Mouse (Mus musculus) lung, postnatal 0 days (tissue): ENCODE data around the gene Cdk16. TPM values are rescaled to one million over a fixed set of nuclear protein-coding genes. Genes with fewer than 3 reads are reported as not detected.

Experiments
- ATAC-seq: fragments of 200-750 bp; cut with Nextera tagmentation; 2 replicates; pipeline ENCODE4 v1.8.0; 2017; ENCODE audit warnings: moderate library complexity
- DNase-seq: peaks from one replicate; pipeline ENCODE4 v3.0.0-alpha.2; 2016; ENCODE audit warnings: low spot score
- H3K27ac ChIP-seq: fragments of 300-500 bp; sonication (generic); 2 replicates; pipeline ENCODE4 v1.5.1; 2014; ENCODE audit warnings: antibody characterized with exemption, mild to moderate bottlenecking, low read length, mixed read lengths
- H3K27me3 ChIP-seq: fragments of 300-500 bp; sonication (generic); replicated peaks from 2 replicates; pipeline ENCODE4 v1.6.1; 2014; ENCODE audit warnings: low read length, mixed read lengths; ENCODE audit not compliant: insufficient read depth
- H3K36me3 ChIP-seq: fragments of 300-500 bp; sonication (generic); 2 replicates; pipeline ENCODE4 v1.6.1; 2014; ENCODE audit warnings: low read length, mixed read lengths; ENCODE audit not compliant: insufficient read depth
- H3K4me1 ChIP-seq: fragments of 300-500 bp; sonication (generic); 2 replicates; pipeline ENCODE4 v1.6.1; 2014; ENCODE audit warnings: antibody characterized with exemption, low read depth, low read length, mixed read lengths; ENCODE audit not compliant: insufficient read depth
- H3K4me2 ChIP-seq: fragments of 300-500 bp; sonication (generic); replicated peaks from 2 replicates; pipeline ENCODE4 v1.6.1; 2014; ENCODE audit warnings: low read depth, mild to moderate bottlenecking, low read length, moderate library complexity, mixed read lengths
- H3K4me3 ChIP-seq: fragments of 300-500 bp; sonication (generic); 2 replicates; pipeline ENCODE4 v1.5.1; 2014; ENCODE audit warnings: low read depth, low read length
- H3K9ac ChIP-seq: fragments of 300-500 bp; sonication (generic); replicated peaks from 2 replicates; pipeline ENCODE4 v1.6.1; 2014; ENCODE audit warnings: low read depth, mild to moderate bottlenecking
- H3K9me3 ChIP-seq: fragments of 300-500 bp; sonication (generic); 2 replicates; pipeline ENCODE4 v1.6.1; 2016; ENCODE audit warnings: low read length, mixed read lengths
- CTCF ChIP-seq: IDR thresholded peaks from 2 replicates; pipeline ENCODE4 v1.5.1; 2016; ENCODE audit warnings: antibody characterized with exemption, mild to moderate bottlenecking
- EP300 ChIP-seq: IDR thresholded peaks from 2 replicates; pipeline ENCODE4 v1.6.1; 2016; ENCODE audit warnings: antibody characterized with exemption, mild to moderate bottlenecking, control low read depth
- WGBS: fragments of 180-500 bp; shearing (Covaris S2); extraction: QIAGEN DNeasy Blood & Tissue Kit; methylation state at CpG from one replicate; pipeline ENCODE4 v1.1.7; 2014; 5-methylcytosine and 5-hydroxymethylcytosine counted together
- polyA plus RNA-seq: library from polyadenylated mRNA; unstranded; fragments of >200 nt; fragmentation: Nextera tagmentation; extraction: Ambion mirVana; gene quantifications from 2 replicates; pipeline ENCODE4 v1.2.1, GENCODE M21; 2015

Gene Cdk16
- 58.1 and 60.3 TPM in 2 replicates for polyA plus RNA-seq

DNA sequence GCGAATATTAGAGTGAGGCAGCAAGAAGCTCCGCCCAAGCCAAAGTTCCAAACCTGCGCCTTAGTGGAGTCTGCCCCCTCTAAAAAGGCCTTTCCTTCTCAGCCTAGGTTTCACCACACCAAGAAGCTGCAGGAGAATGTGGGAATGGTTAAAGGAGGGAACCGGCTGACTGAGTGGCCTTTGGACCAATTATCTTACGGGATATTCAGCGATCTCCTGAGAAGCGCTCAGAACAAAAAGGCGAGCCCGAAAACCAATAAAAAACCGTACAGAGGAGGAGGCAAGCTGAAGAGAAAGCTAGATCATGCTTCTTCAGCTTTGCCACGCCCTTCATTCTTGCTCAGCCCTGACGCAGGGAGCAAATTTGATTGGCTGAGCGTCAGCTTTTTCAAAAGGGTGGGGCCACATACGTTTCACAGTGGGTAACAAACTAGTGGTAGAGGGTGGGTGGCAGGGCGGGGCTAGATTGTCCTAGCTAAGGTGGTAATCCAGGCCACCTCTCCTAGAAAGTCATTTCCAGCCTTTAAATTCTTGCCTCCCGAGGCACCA lies at the start of gene Cdk16:
Gene Cdk16, plus strand, starts transcription at position 436 of the 549 bp plus-strand sequence.
- Histone ChIP-seq H3K4me1 (no peaks in the 10 kb centered on the region), H3K9ac (peak within 1 kb of the TSS; percentile 73), H3K36me3 (no peaks in the 10 kb centered on the region), H3K4me3 (peak within 1 kb of the TSS; percentile 67), H3K4me2 (peak within 1 kb of the TSS; percentile 51), H3K9me3 (no peaks in the 10 kb centered on the region), H3K27me3 (no peaks in the 10 kb centered on the region), H3K27ac (peak within 1 kb of the TSS; percentile 96)
- ATAC-seq (peak; percentile 94), DNase-seq (peak; percentile 97)
- TF ChIP-seq EP300 (no peak), CTCF (no peak)
- WGBS: 10% methylated on average over 16 of the region's 16 CpGs

DNA sequence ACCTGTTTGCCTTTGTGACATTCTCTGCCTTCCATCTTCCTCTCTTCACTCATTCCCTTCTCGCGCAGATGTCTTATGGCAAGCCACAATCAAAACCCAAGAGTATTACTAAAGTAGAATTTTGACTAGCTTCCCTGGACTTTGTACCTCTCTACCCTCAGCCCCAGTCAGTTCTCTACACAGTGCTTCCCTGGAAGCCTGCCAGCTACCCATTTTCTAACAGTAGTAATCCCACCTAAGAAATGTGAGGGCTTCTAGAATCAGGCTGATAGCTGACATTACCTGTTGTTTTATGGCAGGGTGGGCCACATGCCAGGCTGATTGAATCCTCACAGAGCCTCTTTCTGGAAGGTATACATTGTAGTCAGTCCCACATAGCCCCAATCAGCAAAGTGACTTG lies 49.6 kb upstream of the Cdk16 start:
- no peak overlapping the region for H3K9ac ChIP-seq
- DNase-seq (no peak), ATAC-seq (no peak)
- no peak overlapping the region for H3K4me3 ChIP-seq
- no peak for TF ChIP-seq CTCF
- no peak for TF ChIP-seq EP300
- no peak overlapping the region for H3K4me2 ChIP-seq
- no peak overlapping the region for H3K27ac ChIP-seq
- WGBS: 92% methylated on average over 2 of the region's 2 CpGs
- H3K36me3 ChIP-seq: no peaks in the 10 kb centered on the region
- H3K4me1 ChIP-seq: no peaks in the 10 kb centered on the region
- H3K9me3 ChIP-seq: no peaks in the 10 kb centered on the region
- H3K27me3 ChIP-seq: no peaks in the 10 kb centered on the region

DNA sequence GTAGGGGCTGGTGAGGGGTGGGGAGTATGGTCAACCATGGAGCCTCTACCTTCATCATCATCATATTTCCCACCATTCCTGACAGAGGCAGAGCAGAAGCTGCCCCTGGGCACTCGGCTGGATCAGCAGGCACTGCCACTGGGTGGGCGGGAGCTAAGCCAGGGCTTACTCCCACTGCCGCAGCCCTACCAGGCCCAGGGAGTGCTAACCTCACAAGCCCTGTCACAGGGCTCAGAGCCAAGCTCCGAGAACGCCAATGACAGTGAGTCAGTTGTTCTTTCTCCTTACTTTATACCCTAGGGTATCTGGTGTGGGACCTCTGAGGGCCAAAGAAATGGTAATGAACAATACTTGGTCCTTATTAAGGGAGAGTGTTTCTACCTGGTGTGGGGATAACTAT lies 43.0 kb upstream of the Cdk16 start:
- no peak for TF ChIP-seq EP300
- no peak for TF ChIP-seq CTCF
- ATAC-seq (no peak), DNase-seq (no peak)
- Histone ChIP-seq H3K36me3 (no peaks in the 10 kb centered on the region), H3K27ac (no peak overlapping the region), H3K9me3 (no peaks in the 10 kb centered on the region), H3K27me3 (no peaks in the 10 kb centered on the region), H3K4me2 (no peak overlapping the region), H3K9ac (no peak overlapping the region), H3K4me3 (no peak overlapping the region), H3K4me1 (no peaks in the 10 kb centered on the region)
- WGBS: 74% methylated on average over 5 of the region's 5 CpGs

DNA sequence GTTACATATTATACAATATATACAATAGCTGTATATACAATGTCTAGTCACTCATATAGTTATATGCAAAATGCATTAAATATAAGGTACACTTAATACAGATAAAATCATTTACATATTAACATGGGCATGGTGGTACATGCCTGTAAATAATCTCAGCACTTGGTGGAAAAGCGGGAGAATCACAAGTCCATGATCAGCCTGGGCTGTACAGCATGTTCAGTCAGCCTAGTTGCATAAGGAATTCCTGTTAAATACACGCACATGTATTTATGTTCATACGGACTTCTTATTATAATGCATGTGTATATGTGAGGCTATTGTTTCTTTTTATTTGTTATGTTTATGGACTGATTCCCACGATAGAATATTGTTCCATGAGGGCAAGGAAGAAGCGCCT lies 30.2 kb upstream of the Cdk16 start:
- no peak overlapping the region for H3K27ac ChIP-seq
- peak overlapping the region; percentile 66 for H3K4me2 ChIP-seq
- H3K36me3 ChIP-seq: no peaks in the 10 kb centered on the region
- no peaks in the 10 kb centered on the region for H3K9me3 ChIP-seq
- no peak overlapping the region for H3K4me3 ChIP-seq
- no peaks in the 10 kb centered on the region for H3K27me3 ChIP-seq
- 21% methylated on average over 5 of the region's 5 CpGs for WGBS
- TF ChIP-seq EP300: no peak
- no peak for TF ChIP-seq CTCF
- DNase-seq (no peak), ATAC-seq (no peak)
- no peaks in the 10 kb centered on the region for H3K4me1 ChIP-seq
- no peak overlapping the region for H3K9ac ChIP-seq

DNA sequence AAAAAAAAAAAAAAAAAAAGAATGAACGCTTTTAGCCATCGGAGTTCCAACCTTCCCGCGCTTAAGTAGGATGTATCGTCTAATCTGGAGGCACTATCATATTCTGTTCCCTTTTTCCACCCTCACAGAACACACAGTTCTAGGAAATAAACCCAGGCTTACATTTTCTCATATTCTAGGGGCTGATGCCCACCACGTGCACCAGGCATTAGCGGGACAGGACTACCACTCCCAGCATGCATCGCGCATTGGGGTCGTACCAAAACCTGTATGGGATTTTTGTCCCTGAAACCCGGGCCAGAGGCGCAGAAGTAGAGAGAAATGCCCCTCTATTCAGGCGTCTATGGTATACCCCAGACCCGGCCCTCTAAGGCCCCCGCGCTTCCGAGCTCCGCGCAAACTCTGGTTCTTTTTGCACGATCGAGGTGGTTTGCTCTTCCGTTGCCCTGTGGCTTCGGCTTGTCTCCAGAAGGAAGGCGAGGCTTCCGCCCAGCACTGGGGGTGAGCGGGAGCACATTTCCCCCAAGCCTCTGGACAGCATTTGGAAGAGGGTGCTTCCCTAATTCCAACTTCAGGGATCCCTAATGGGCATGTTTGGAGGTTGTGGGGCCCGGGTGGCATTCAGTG lies 29.6 kb upstream of the Cdk16 start, which contains the start of gene Uba1:
Gene Uba1, plus strand, starts transcription at position 301 of the 627 bp plus-strand sequence.
- H3K27ac ChIP-seq: peak within 1 kb of the TSS; percentile 26; the same call in 1 of the 2 replicates
- H3K36me3 ChIP-seq: no peaks in the 10 kb centered on the region
- H3K4me2 ChIP-seq: peak within 1 kb of the TSS; percentile 66
- no peaks in the 10 kb centered on the region for H3K4me1 ChIP-seq
- ATAC-seq (peak; percentile 84), DNase-seq (peak; percentile 85)
- no peak for TF ChIP-seq EP300
- TF ChIP-seq CTCF: no peak
- no peaks in the 10 kb centered on the region for H3K27me3 ChIP-seq
- WGBS: 18% methylated on average over 27 of the region's 27 CpGs
- no peaks in the 10 kb centered on the region for H3K9me3 ChIP-seq
- H3K9ac ChIP-seq: peak within 1 kb of the TSS; percentile 26; the same call in 1 of the 2 replicates
- H3K4me3 ChIP-seq: peak within 1 kb of the TSS; percentile 44

DNA sequence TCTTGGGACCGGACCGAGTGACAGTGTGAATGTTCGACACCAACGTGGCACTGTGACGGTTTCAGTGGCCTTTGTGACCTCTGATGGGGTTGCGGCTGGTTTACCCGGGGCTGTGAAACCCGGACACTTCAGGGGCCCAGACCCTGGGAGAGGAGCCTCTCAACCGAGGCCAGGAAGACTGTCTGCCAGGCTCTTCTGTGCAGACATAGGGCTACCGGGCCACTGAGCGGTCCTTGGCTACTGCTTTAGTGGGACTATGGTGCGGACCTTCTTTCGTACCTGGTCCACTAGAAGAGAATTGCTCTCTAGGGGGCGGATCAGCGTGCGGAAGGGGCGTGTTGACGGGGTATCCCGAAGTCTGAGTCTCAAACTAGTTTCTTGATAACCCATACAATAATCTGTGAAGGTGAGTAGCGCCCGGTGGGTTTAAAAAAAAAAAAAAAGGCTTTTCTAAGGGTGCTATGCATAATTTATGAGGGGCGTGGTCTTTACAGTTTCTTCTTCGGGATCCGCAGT lies 28.8 kb upstream of the Cdk16 start:
- H3K9me3 ChIP-seq: no peaks in the 10 kb centered on the region
- no peaks in the 10 kb centered on the region for H3K27me3 ChIP-seq
- DNase-seq (peak; percentile 11), ATAC-seq (no peak)
- H3K4me1 ChIP-seq: no peaks in the 10 kb centered on the region
- WGBS: 11% methylated on average over 24 of the region's 24 CpGs
- H3K4me2 ChIP-seq: peak overlapping the region; percentile 66
- peak overlapping the region; percentile 44 for H3K4me3 ChIP-seq
- no peaks in the 10 kb centered on the region for H3K36me3 ChIP-seq
- peak overlapping the region; percentile 26; the same call in 1 of the 2 replicates for H3K9ac ChIP-seq
- TF ChIP-seq EP300: no peak
- TF ChIP-seq CTCF: no peak
- no peak overlapping the region for H3K27ac ChIP-seq
